Mouse (Mus musculus): ENCODE measurements around the gene Phospho2.

Gene Phospho2

DNA sequence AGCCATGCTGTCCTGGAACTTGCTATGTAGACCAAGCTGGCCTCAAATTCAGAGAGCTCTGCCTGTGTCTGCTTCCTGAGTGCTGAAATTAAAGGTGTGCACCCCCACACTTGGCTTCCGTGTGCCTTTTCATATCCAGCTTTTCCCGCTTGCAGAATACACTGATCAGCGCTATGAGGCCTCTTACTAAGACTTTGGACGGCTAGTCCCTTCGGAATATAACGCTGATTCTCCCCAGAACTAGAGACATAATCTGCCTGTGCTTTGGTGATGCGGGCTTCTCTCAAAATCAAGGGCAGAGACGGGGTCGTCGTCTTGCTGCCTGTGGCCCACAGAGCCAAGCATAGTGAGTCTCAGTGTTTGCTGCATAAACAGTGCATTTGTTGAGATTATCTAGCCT is 36.5 kb downstream of the Phospho2 start:
- DNase-seq (ENCODE audit: low spot score) = no peak

DNA sequence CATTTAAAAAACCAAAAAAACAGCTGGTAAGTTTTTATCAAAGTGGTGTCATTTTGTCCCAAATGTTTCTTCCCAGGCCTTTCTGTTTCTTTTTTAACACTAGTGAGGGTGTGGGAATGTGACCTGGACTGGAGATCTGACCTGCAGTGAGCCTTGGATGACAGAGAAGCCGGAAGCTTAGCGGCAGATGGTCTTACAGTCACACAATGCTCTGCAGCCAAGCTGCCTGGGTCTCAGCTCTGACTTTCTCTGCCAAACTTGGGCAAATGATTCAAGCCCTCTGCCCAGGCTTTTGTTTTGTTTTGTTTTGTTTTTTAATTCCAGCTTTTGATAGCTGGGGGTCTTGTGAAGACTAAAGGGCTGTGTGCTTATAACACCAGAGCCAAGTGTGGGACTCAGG is 37.0 kb downstream of the Phospho2 start:
- no peak for DNase-seq (ENCODE audit: low spot score)

DNA sequence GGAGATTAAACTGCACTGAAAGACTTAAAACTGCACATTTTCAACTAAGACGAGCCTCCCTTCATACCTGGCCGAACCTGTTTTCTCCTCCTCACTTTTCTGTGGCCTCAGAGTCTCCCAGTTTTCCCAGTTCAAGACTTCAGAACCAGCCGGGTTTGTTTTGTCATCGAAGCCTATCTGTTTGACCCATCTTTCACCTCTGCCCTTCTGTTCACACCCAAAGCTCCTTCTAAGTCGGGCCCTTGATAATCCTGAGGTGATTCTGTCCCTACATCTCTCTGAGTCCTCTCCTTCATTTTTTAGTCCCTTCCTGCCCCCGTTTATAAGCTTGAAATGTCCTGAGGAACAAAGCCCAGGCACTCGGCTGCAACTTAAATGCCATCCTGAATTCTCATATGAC is 38.6 kb downstream of the Phospho2 start:
- no peak for DNase-seq (ENCODE audit: low spot score)

DNA sequence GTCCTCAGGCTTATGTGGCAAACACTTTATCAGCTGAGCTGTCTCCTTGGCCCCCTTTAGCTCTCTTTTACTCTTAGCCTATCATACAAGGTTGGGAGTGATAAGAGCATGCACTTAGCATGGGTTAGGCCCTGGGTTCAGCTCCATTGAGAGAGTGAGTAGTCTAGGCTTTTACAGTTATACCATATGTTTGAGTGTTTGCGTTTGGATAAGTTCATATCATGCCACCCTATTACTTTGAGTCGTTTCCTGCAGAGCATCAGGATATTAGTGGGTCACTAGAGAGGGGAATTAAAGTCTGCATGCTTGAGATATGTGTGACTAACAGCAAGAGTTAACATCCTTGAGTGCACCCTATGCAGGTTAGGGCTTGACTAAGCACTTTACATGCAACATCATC is 40.3 kb downstream of the Phospho2 start:
- no peak for DNase-seq (ENCODE audit: low spot score)

DNA sequence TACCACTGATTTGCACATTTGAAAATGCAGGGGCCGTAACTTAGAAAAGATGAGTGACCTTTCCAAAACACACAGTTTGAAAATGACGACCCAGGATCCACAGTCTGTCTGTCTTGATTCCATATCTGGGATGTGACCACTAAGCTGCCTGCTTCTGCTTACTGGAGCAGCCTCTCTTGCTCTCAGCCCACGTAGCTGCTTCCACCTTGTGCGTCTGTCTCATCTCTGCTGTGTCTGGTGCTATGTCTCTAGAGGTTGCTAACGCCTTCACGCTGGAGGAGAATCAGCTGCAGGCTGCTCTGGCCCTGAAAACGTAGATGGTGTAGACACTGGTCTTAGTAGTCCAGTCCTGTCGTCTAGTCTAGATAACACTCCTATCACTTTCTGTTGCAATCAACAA is 40.7 kb downstream of the Phospho2 start:
- DNase-seq (ENCODE audit: low spot score) = no peak

DNA sequence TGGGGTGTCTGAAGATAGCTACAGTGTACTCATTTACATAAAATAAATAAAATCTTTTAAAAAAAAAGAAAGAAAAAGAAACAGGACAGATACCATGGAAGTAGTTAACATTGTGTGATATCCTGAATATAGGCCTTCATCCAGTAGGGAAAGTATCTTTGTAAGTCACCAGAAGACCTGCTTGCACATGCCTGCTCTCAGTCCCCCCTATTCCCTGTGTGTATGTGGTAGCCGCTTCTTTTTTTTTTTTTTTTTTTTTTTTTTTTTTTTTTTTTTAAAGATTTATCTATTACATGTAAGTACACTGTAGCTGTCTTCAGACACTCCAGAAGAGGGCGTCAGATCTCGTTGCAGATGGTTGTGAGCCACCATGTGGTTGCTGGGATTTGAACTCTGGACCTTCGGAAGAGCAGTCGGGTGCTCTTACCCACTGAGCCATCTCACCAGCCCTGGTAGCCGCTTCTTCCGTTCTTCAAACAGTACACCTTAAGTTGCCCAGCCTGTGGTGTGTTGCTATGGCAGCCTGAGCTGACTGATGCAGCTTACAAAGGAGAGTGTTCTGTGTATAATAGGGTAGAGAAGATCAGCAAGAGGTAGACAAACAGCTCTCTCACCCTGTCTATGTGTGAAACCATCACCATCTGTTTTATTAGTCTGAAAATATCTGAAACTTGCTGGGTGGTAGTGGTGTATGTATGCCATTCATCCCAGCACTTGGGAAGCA is 48.0 kb downstream of the Phospho2 start:
- no peak for DNase-seq (ENCODE audit: low spot score)

DNA sequence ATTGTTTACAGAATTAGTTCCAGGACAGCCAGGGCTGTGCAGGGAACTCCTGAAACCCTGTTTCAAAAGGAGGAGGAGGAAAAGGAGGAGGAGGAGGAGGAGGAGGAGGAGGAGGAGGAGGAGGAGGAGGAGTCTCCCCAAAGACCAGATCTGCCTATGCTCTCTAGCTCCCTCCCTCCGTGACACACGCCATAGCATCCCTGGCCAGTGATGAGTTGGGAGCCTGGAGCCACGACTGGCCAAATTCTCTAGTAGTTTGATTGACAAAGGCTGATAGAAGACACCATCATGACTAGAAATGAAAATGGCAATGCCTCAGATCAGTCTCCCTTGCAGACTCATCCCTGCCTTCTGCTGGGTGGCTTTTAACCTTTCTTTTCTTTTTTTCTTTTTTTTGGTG is 48.6 kb downstream of the Phospho2 start:
- DNase-seq (ENCODE audit: low spot score) = no peak

DNA sequence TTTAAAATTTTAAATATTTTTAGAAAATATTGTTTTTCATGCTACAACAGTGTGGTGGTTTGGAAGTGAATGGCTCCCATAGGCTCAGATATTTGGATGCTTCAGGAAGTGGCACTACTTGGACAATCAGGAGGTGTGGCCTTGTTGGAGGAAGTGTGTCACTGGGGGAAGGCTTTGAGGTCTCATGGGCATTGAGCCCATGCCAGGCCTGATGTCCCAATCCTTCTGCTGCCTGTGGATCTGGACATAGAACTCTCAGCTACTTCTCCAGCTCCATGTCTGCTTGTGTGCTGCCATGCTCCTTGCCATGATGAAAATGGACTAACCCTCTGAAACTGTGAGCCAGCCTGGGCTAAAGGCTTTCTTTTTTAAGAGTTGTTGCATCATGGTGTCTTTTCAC is 49.3 kb downstream of the Phospho2 start:
- no peak for DNase-seq (ENCODE audit: low spot score)

DNA sequence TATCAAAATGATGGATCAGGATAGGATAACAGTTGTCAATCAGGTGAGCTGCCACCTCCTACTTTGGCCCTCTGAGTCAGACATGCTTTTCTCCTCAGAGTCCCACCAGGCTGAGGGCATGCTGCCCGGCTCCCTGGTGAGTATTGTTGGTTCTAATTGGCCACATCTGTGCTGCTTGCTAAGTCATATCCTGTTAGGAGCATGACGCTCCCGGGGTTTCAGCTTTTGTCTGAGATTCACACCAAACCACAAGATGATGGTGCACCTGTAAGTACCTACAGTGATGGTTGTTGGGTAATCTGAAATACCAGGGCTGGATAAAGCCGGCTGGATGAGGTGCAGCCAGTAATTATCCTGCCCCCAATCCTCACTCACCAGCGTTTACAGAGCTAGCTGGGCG is 50.8 kb downstream of the Phospho2 start:
- no peak for DNase-seq (ENCODE audit: low spot score)

DNA sequence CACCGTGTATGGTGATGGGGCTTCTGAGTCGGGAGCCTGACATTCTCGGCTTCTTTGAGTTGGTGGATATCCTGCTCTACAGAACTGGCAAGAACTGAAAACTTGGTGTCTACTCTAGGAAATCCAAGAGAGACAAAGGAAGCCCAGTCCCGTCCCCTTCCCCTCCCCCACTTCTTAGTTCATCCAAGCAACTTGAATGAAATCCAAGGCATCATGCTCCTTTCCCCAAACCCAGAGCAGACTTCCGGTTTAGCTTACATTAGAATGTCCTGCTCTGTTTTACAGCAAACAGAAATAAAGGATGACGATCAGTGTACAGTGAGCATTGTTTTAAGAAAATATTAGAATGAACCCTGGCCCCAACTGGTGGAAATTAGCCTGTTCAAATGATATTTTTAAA is 59.8 kb downstream of the Phospho2 start:
- DNase-seq (ENCODE audit: low spot score) = no peak

Measured in MN1 (cell line).